In genomic region chr16:4979755-4980380, GRCm38 (mm10) we compare ENCODE assay signal across 7 mouse cellular contexts. TPM values are rescaled to one million over a fixed set of nuclear protein-coding genes. Genes with fewer than 3 reads are reported as not detected.
A peak's percentile ranks its signal among the peaks of the same experiment; 100 is the strongest.
DNase-seq lines count a peak whose midpoint lies in the region; ATAC-seq lines count a peak whose summit lies in the region.

No protein-coding gene starts in this region.

- no peak overlapping the region for H3K4me2 ChIP-seq in embryonic facial prominence, embryonic 14.5 days (ENCODE audit: low read depth, low read length)

- H3K9ac ChIP-seq in embryonic facial prominence, embryonic 14.5 days (ENCODE audit: low read depth, low read length) = no peak overlapping the region

- no peaks in the 10 kb centered on the region for H3K4me1 ChIP-seq in embryonic facial prominence, embryonic 14.5 days (ENCODE audit: control insufficient read depth, insufficient read depth, low read length)

- intact Hi-C loops in left cerebral cortex, postnatal 4 days (cut with DNase I) = loop anchor here (10.0 kb wide), 1 partner anchor 165 kb away; the partner anchor contains the start of gene Sec14l5

- WGBS in embryonic facial prominence, embryonic 14.5 days = 74% methylated on average over 4 of the region's 4 CpGs

- H3K9me3 ChIP-seq in embryonic facial prominence, embryonic 14.5 days (ENCODE audit: control insufficient read depth, low read length) = no peaks in the 10 kb centered on the region

- no peak overlapping the region for H3K4me3 ChIP-seq in embryonic facial prominence, embryonic 14.5 days (ENCODE audit: low read depth, low read length)

- no peaks in the 10 kb centered on the region for H3K36me3 ChIP-seq in embryonic facial prominence, embryonic 14.5 days (ENCODE audit: control insufficient read depth, insufficient read depth, low read length)

- H3K27ac ChIP-seq in embryonic facial prominence, embryonic 14.5 days (replicated peaks; ENCODE audit: low read depth, low read length) = no peak overlapping the region

- peak; percentile 17 for DNase-seq in left cerebral cortex, postnatal 4 days
- DNase-seq in left cerebral cortex, adult 9 months (ENCODE audit: low spot score in 2 of 2) = no peak
- DNase-seq in R1 (ENCODE audit: low read depth, low spot score) (peak; percentile 46), liver (peak; percentile 41)
- peak; percentile 38 for DNase-seq in embryonic facial prominence, embryonic 14.5 days (ENCODE audit: low spot score)
- peak; percentile 18 for DNase-seq in retina, adult 2 months (ENCODE audit: low read depth, low spot score)
- no peak for DNase-seq in ovary, postnatal 14 days (ENCODE audit: low spot score)

- ATAC-seq in embryonic facial prominence, embryonic 14.5 days (ENCODE audit: low read depth) = peak; percentile 77; the same call in 1 of the 2 replicates

- H3K27me3 ChIP-seq in embryonic facial prominence, embryonic 14.5 days (replicated peaks; ENCODE audit: control insufficient read depth, insufficient read depth, low read length) = no peaks in the 10 kb centered on the region

RNA-seq across cellular contexts. Expression of gene Anks3, which starts 15.9 kb away (rescaled TPM):
- 10 to 100 TPM; 60.2 to 63.0 TPM for total RNA-seq in left cerebral cortex, postnatal 4 days (2021)
- polyA plus RNA-seq in embryonic facial prominence, embryonic 14.5 days (2014; fragmentation: Nextera tagmentation; extraction: Ambion mirVana) = 48.3 and 53.9 TPM in 2 replicates

RNA-seq across cellular contexts. Expression of gene Sept12, which starts 17.8 kb away (rescaled TPM):
- not detected for total RNA-seq in left cerebral cortex, postnatal 4 days (2021)
- 0.22 TPM in 1 of 2 replicates, not detected in the other for polyA plus RNA-seq in embryonic facial prominence, embryonic 14.5 days (2014; fragmentation: Nextera tagmentation; extraction: Ambion mirVana)

RNA-seq across cellular contexts. Expression of gene Smim22, which starts 27.2 kb away (rescaled TPM):
- total RNA-seq in left cerebral cortex, postnatal 4 days (2021) = not detected
- polyA plus RNA-seq in embryonic facial prominence, embryonic 14.5 days (2014; fragmentation: Nextera tagmentation; extraction: Ambion mirVana) = 5.8 and 9.3 TPM in 2 replicates

RNA-seq across cellular contexts. Expression of gene Rogdi, which starts 33.5 kb away (rescaled TPM):
- total RNA-seq in left cerebral cortex, postnatal 4 days (2021) = 10 to 100 TPM; 79.8 to 89.3 TPM
- polyA plus RNA-seq in embryonic facial prominence, embryonic 14.5 days (2014; fragmentation: Nextera tagmentation; extraction: Ambion mirVana) = 50.2 and 53.0 TPM in 2 replicates

RNA-seq across cellular contexts. Expression of gene Nudt16l1, which starts 41.3 kb away (rescaled TPM):
- 10 to 100 TPM; 65.9 to 68.9 TPM for total RNA-seq in left cerebral cortex, postnatal 4 days (2021)
- 143 and 162 TPM in 2 replicates for polyA plus RNA-seq in embryonic facial prominence, embryonic 14.5 days (2014; fragmentation: Nextera tagmentation; extraction: Ambion mirVana)

Comparison
In these comparisons a context has a peak if more than half of its experiments do, and no peak if none do; other contexts are left out.
1. DNase-seq: peak in left cerebral cortex, postnatal 4 days (single experiment), R1 (single experiment), embryonic facial prominence, embryonic 14.5 days (single experiment), liver (single experiment) and retina, adult 2 months (single experiment); none in left cerebral cortex, adult 9 months (0 of 2) and ovary, postnatal 14 days (single experiment).